Mouse (Mus musculus): ENCODE measurements at regions not wholly inside any gene's neighbourhood (a gene's known extent, or its start where the extent isn't known, plus 50 kb on each side); places are given as distances from the start of the nearest gene placed in this dataset.

GRCm38 (mm10) chr10:16706976-16707375, 1016.0 kb upstream of the Cited2 start:
- no peak for DNase-seq (ENCODE audit: low spot score)
- intact Hi-C loops (cut with DNase I): no loop called here

- intact Hi-C loops (cut with DNase I): no loop called here
- DNase-seq (ENCODE audit: low spot score): no peak
These were observed 1009.9 kb upstream of the Cited2 start for GRCm38 (mm10) chr10:16713143-16713542.

- DNase-seq (ENCODE audit: low spot score): no peak
- intact Hi-C loops (cut with DNase I): no loop called here
These were observed 1009.0 kb upstream of the Cited2 start for GRCm38 (mm10) chr10:16714065-16714464.

GRCm38 (mm10) chr10:16714526-16714925, 1008.5 kb upstream of the Cited2 start:
- DNase-seq (ENCODE audit: low spot score): no peak

GRCm38 (mm10) chr10:16742246-16742645, 980.8 kb upstream of the Cited2 start:
- no peak for DNase-seq (ENCODE audit: low spot score)

More at GRCm38 (mm10) chr10:16714526-16714925, 1008.5 kb upstream of the Cited2 start:
- intact Hi-C loops (cut with DNase I): no loop called here

GRCm38 (mm10) chr10:16751546-16751945, 971.5 kb upstream of the Cited2 start:
- intact Hi-C loops (cut with DNase I): no loop called here
- DNase-seq (ENCODE audit: low spot score): no peak

More at GRCm38 (mm10) chr10:16742246-16742645, 980.8 kb upstream of the Cited2 start:
- intact Hi-C loops (cut with DNase I): no loop called here

- DNase-seq (ENCODE audit: low spot score): no peak
These were observed 933.3 kb upstream of the Cited2 start for GRCm38 (mm10) chr10:16789641-16790243.

GRCm38 (mm10) chr10:16803978-16804377, 919.0 kb upstream of the Cited2 start:
- DNase-seq (ENCODE audit: low spot score): no peak
- intact Hi-C loops (cut with DNase I): no loop called here

More at GRCm38 (mm10) chr10:16789641-16790243, 933.3 kb upstream of the Cited2 start:
- intact Hi-C loops (cut with DNase I): loop anchor here (10.0 kb wide), 1 partner anchor 935 kb away; the partner anchor contains the start of gene Cited2

GRCm38 (mm10) chr10:16810716-16811115, 912.3 kb upstream of the Cited2 start:
- DNase-seq (ENCODE audit: low spot score): no peak
- intact Hi-C loops (cut with DNase I): no loop called here

- intact Hi-C loops (cut with DNase I): no loop called here
- DNase-seq (ENCODE audit: low spot score): no peak
These were observed 909.0 kb upstream of the Cited2 start for GRCm38 (mm10) chr10:16814013-16814412.

- no peak for DNase-seq (ENCODE audit: low spot score)
- intact Hi-C loops (cut with DNase I): no loop called here
These were observed 861.5 kb upstream of the Cited2 start for GRCm38 (mm10) chr10:16861534-16861933.

- DNase-seq (ENCODE audit: low spot score): no peak
- intact Hi-C loops (cut with DNase I): no loop called here
These were observed 856.1 kb upstream of the Cited2 start for GRCm38 (mm10) chr10:16866914-16867313.

- DNase-seq (ENCODE audit: low spot score): no peak
- intact Hi-C loops (cut with DNase I): no loop called here
These were observed 848.9 kb upstream of the Cited2 start for GRCm38 (mm10) chr10:16874131-16874530.

GRCm38 (mm10) chr10:16878197-16878596, 844.8 kb upstream of the Cited2 start:
- intact Hi-C loops (cut with DNase I): no loop called here
- DNase-seq (ENCODE audit: low spot score): no peak

- intact Hi-C loops (cut with DNase I): no loop called here
These were observed 829.7 kb upstream of the Cited2 start for GRCm38 (mm10) chr10:16893316-16893715.

GRCm38 (mm10) chr10:16895332-16895731, 827.7 kb upstream of the Cited2 start:
- intact Hi-C loops (cut with DNase I): no loop called here
- DNase-seq (ENCODE audit: low spot score): no peak

More at GRCm38 (mm10) chr10:16893316-16893715, 829.7 kb upstream of the Cited2 start:
- no peak for DNase-seq (ENCODE audit: low spot score)

GRCm38 (mm10) chr10:16922888-16923287, 800.1 kb upstream of the Cited2 start:
- intact Hi-C loops (cut with DNase I): no loop called here
- DNase-seq (ENCODE audit: low spot score): no peak

- intact Hi-C loops (cut with DNase I): no loop called here
- DNase-seq (ENCODE audit: low spot score): no peak
These were observed 799.2 kb upstream of the Cited2 start for GRCm38 (mm10) chr10:16923851-16924250.

- no peak for DNase-seq (ENCODE audit: low spot score)
- intact Hi-C loops (cut with DNase I): no loop called here
These were observed 785.3 kb upstream of the Cited2 start for GRCm38 (mm10) chr10:16937705-16938104.

- intact Hi-C loops (cut with DNase I): no loop called here
- DNase-seq (ENCODE audit: low spot score): no peak
These were observed 771.4 kb upstream of the Cited2 start for GRCm38 (mm10) chr10:16951636-16952035.

GRCm38 (mm10) chr10:16960971-16961370, 762.0 kb upstream of the Cited2 start:
- intact Hi-C loops (cut with DNase I): no loop called here
- DNase-seq (ENCODE audit: low spot score): no peak

- DNase-seq (ENCODE audit: low spot score): no peak
- intact Hi-C loops (cut with DNase I): no loop called here
These were observed 760.6 kb upstream of the Cited2 start for GRCm38 (mm10) chr10:16962463-16962862.
